Mouse (Mus musculus): Measurements from ENCODE around the gene Man1a. TPM values are rescaled to one million over a fixed set of nuclear protein-coding genes. Genes with fewer than 3 reads are reported as not detected.

The Man1a gene
- polyA plus RNA-seq (2012; rRNA removed): 13.2 and 15.1 TPM in 2 replicates

GRCm38 (mm10) chr10:54076420-54076819 lies at the start of gene Man1a:
TSS of gene Man1a (minus strand) at chr10:54076609.
- H3K4me1 ChIP-seq (ENCODE audit: control insufficient read depth, insufficient read depth, low read length): peaks cover 5% of the 10 kb centered on the region
- peak; percentile 17 for DNase-seq
- 8% methylated on average over 4 of the region's 4 CpGs for WGBS
- no peak for TF ChIP-seq POLR2A (IDR thresholded peaks at IDR 0.05; ENCODE audit: borderline replicate concordance, extremely low read depth, low read depth, low read length)
- no peak for TF ChIP-seq CTCF (IDR thresholded peaks at IDR 0.05; ENCODE audit: insufficient read depth, low read length)
- H3K4me3 ChIP-seq (replicated peaks; ENCODE audit: extremely low read depth, low read depth, low read length): peak within 1 kb of the TSS; percentile 80

DNA sequence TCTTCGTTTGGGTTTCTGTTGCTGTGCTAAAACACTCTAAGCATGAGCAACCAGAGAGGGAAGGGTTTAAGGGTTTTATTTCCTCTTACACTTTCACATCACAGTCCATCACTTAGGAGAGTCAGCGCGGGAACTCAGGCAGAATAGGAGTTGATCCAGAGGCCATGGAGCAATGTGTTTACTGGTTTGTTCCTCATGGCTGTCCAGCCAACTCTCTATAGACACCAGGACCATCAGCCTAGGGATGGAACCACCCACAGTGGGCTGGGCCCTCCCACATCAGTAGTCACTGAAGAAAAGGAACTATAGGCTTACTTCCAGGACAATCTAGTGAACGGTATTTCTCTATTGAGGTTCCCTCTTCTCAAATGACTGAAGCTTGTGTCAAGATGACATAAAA lies 45.4 kb upstream of the Man1a start:
- WGBS: 80% methylated on average over 4 of the region's 4 CpGs
- Histone ChIP-seq H3K4me3 (replicated peaks; ENCODE audit: extremely low read depth, low read depth, low read length) (no peak overlapping the region), H3K4me1 (ENCODE audit: control insufficient read depth, insufficient read depth, low read length) (no peaks in the 10 kb centered on the region; the same call in 1 of the 2 replicates)
- DNase-seq: no peak
- TF ChIP-seq POLR2A (IDR thresholded peaks at IDR 0.05; ENCODE audit: borderline replicate concordance, extremely low read depth, low read depth, low read length) (no peak), CTCF (IDR thresholded peaks at IDR 0.05; ENCODE audit: insufficient read depth, low read length) (no peak)

GRCm38 (mm10) chr10:54120375-54120774 lies 44.0 kb upstream of the Man1a start:
- H3K4me3 ChIP-seq (replicated peaks; ENCODE audit: extremely low read depth, low read depth, low read length): no peak overlapping the region

GRCm38 (mm10) chr10:54119303-54119702 lies 42.9 kb upstream of the Man1a start:
- 65% methylated on average over 2 of the region's 2 CpGs for WGBS
- no peak for DNase-seq

More at GRCm38 (mm10) chr10:54120375-54120774, 44.0 kb upstream of the Man1a start:
- DNase-seq: no peak
- no peaks in the 10 kb centered on the region; the same call in 1 of the 2 replicates for H3K4me1 ChIP-seq (ENCODE audit: control insufficient read depth, insufficient read depth, low read length)
- WGBS: 40% methylated on average over 2 of the region's 2 CpGs
- TF ChIP-seq CTCF (IDR thresholded peaks at IDR 0.05; ENCODE audit: insufficient read depth, low read length) (no peak), POLR2A (IDR thresholded peaks at IDR 0.05; ENCODE audit: borderline replicate concordance, extremely low read depth, low read depth, low read length) (no peak)

DNA sequence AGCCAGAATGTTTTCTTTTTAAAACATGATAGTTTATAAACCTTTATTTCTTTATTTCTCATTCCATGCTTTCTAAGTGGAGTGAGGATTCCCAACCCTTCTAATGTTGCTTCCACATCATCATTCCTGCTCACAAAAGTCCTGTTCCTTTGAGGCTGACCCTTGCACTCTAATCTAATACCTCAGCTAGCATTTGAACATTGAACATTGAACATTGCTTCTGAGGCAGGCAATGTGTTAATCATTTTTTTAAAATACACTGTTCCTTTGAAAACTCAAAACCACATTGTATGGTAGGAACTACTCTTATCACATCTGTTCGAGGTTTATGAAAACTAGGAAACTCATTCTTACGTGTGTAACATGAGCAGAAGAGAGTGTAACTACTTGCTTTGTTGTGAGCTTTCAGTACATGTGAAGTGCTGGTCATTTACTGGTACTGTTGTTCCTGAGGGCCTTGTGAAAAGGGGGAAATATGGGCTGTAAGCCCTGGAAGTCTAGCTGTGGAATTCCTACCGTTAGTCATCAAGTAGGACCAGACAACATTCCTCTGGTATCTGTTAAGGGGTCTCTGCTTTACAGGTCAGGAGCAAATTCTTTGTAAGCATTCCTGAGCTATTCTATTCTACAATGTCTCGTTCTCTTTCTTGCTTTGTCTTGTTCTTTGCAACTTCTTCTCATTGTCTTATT lies 42.0 kb upstream of the Man1a start:
- Histone ChIP-seq H3K4me1 (ENCODE audit: control insufficient read depth, insufficient read depth, low read length) (no peaks in the 10 kb centered on the region; the same call in 1 of the 2 replicates), H3K4me3 (replicated peaks; ENCODE audit: extremely low read depth, low read depth, low read length) (no peak overlapping the region)
- 49% methylated on average over 4 of the region's 4 CpGs for WGBS
- TF ChIP-seq CTCF (IDR thresholded peaks at IDR 0.05; ENCODE audit: insufficient read depth, low read length) (no peak), POLR2A (IDR thresholded peaks at IDR 0.05; ENCODE audit: borderline replicate concordance, extremely low read depth, low read depth, low read length) (no peak)
- no peak for DNase-seq

More at GRCm38 (mm10) chr10:54119303-54119702, 42.9 kb upstream of the Man1a start:
- Histone ChIP-seq H3K4me1 (ENCODE audit: control insufficient read depth, insufficient read depth, low read length) (no peaks in the 10 kb centered on the region; the same call in 1 of the 2 replicates), H3K4me3 (replicated peaks; ENCODE audit: extremely low read depth, low read depth, low read length) (no peak overlapping the region)
- TF ChIP-seq CTCF (IDR thresholded peaks at IDR 0.05; ENCODE audit: insufficient read depth, low read length) (no peak), POLR2A (IDR thresholded peaks at IDR 0.05; ENCODE audit: borderline replicate concordance, extremely low read depth, low read depth, low read length) (no peak)

GRCm38 (mm10) chr10:54117763-54118162 lies 41.4 kb upstream of the Man1a start:
- Histone ChIP-seq H3K4me1 (ENCODE audit: control insufficient read depth, insufficient read depth, low read length) (no peaks in the 10 kb centered on the region; the same call in 1 of the 2 replicates), H3K4me3 (replicated peaks; ENCODE audit: extremely low read depth, low read depth, low read length) (no peak overlapping the region)
- 19% methylated on average over 4 of the region's 4 CpGs for WGBS
- no peak for DNase-seq
- no peak for TF ChIP-seq CTCF (IDR thresholded peaks at IDR 0.05; ENCODE audit: insufficient read depth, low read length)
- no peak for TF ChIP-seq POLR2A (IDR thresholded peaks at IDR 0.05; ENCODE audit: borderline replicate concordance, extremely low read depth, low read depth, low read length)

DNA sequence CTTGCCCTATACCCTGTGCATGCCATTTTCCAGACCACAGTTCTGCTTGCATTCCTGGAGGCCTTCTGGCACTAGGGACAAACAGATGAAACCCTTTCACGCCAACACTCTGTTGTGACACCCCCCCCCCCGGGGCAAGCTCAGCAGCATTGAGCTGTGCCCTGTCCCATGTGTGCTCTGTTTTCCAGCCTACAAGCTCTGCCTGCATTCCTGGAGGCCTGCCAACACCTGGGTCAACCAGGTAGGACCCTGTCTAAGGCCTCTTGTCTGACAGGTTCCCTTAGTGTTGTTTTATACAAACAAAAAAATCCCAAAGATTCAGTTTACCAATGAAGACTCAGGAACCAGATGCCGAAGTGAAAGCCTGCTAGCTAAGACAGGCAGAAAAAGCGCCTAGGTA lies 27.3 kb upstream of the Man1a start:
- Histone ChIP-seq H3K4me3 (replicated peaks; ENCODE audit: extremely low read depth, low read depth, low read length) (no peak overlapping the region), H3K4me1 (ENCODE audit: control insufficient read depth, insufficient read depth, low read length) (no peaks in the 10 kb centered on the region)
- 61% methylated on average over 4 of the region's 4 CpGs for WGBS
- TF ChIP-seq POLR2A (IDR thresholded peaks at IDR 0.05; ENCODE audit: borderline replicate concordance, extremely low read depth, low read depth, low read length) (no peak), CTCF (IDR thresholded peaks at IDR 0.05; ENCODE audit: insufficient read depth, low read length) (no peak)
- DNase-seq: no peak

DNA sequence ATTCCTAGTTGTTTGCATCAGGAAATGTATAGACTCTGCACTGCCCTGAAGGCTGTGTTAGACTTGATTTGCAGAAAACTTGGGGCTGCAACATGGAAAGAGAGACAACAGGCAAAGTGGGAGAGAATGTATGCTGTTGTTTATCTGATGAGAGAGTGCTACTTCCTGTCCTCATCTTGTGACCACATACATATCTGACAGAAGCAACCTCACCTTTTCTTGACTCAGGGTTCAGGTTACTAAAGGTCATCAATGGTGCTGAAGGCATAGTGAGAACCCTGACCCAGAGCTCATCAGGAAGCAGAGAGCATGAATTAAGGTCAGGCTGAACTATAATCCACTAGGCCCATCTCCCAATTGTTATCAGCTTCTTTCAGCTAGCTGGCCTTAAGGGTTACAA lies 15.7 kb upstream of the Man1a start:
- TF ChIP-seq POLR2A (IDR thresholded peaks at IDR 0.05; ENCODE audit: borderline replicate concordance, extremely low read depth, low read depth, low read length) (no peak), CTCF (IDR thresholded peaks at IDR 0.05; ENCODE audit: insufficient read depth, low read length) (no peak)
- Histone ChIP-seq H3K4me3 (replicated peaks; ENCODE audit: extremely low read depth, low read depth, low read length) (no peak overlapping the region), H3K4me1 (ENCODE audit: control insufficient read depth, insufficient read depth, low read length) (no peaks in the 10 kb centered on the region)
- DNase-seq: no peak

- TF ChIP-seq CTCF (IDR thresholded peaks at IDR 0.05; ENCODE audit: insufficient read depth, low read length): no peak
- TF ChIP-seq POLR2A (IDR thresholded peaks at IDR 0.05; ENCODE audit: borderline replicate concordance, extremely low read depth, low read depth, low read length): no peak
- WGBS: 82% methylated on average over 6 of the region's 6 CpGs
- H3K4me1 ChIP-seq (ENCODE audit: control insufficient read depth, insufficient read depth, low read length): no peaks in the 10 kb centered on the region
- no peak for DNase-seq
- H3K4me3 ChIP-seq (replicated peaks; ENCODE audit: extremely low read depth, low read depth, low read length): no peak overlapping the region
These were observed 13.5 kb upstream of the Man1a start for GRCm38 (mm10) chr10:54089923-54090322.

DNA sequence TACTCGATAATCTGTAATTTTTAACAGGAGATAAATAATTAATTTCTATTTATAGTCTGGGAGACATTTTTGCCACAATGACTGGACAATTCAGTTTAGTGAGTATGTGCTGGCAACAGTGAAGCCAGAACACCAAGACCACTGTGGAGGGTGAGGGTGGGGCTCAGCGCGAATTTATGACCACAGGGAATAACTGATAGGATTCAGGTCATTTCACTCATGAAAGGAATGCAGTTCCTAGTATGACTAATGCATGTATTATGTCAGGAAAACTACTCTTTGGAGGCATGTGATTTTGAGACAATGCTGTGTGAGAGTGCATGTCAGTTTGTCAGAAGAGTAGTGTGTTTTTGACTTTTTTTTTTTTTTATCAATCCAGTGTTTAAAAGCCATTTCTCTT lies 10.9 kb upstream of the Man1a start:
- TF ChIP-seq POLR2A (IDR thresholded peaks at IDR 0.05; ENCODE audit: borderline replicate concordance, extremely low read depth, low read depth, low read length): no peak
- TF ChIP-seq CTCF (IDR thresholded peaks at IDR 0.05; ENCODE audit: insufficient read depth, low read length): no peak
- no peak for DNase-seq
- Histone ChIP-seq H3K4me1 (ENCODE audit: control insufficient read depth, insufficient read depth, low read length) (no peaks in the 10 kb centered on the region), H3K4me3 (replicated peaks; ENCODE audit: extremely low read depth, low read depth, low read length) (no peak overlapping the region)
- 76% methylated on average over 3 of the region's 3 CpGs for WGBS

All from lung, adult 2 months (tissue).